Mouse (Mus musculus) lung, embryonic 16.5 days (tissue): ENCODE data around the gene Clpsl2. TPM values are rescaled to one million over a fixed set of nuclear protein-coding genes. Genes with fewer than 3 reads are reported as not detected.

Source experiments
- ATAC-seq: fragments of 200-750 bp; cut with Nextera tagmentation; 2 replicates; pipeline ENCODE4 v1.8.0; 2017; ENCODE audit warnings: low read depth, mild to moderate bottlenecking, moderate library complexity
- H3K27ac ChIP-seq: fragments of 300-500 bp; sonication (generic); 2 replicates; pipeline ENCODE4 v1.5.1; 2014; ENCODE audit warnings: mild to moderate bottlenecking, control low read depth, low read length
- H3K27me3 ChIP-seq: fragments of 300-500 bp; sonication (generic); 2 replicates; pipeline ENCODE4 v1.6.1; 2014; ENCODE audit warnings: low read depth, low read length, mixed read lengths; ENCODE audit not compliant: control insufficient read depth, insufficient read depth
- H3K36me3 ChIP-seq: fragments of 300-500 bp; sonication (generic); 2 replicates; pipeline ENCODE4 v1.6.1; 2014; ENCODE audit warnings: low read length; ENCODE audit not compliant: control insufficient read depth, insufficient read depth
- H3K4me1 ChIP-seq: fragments of 300-500 bp; sonication (generic); replicated peaks from 2 replicates; pipeline ENCODE4 v1.6.1; 2014; ENCODE audit warnings: low read length, mixed read lengths; ENCODE audit not compliant: control insufficient read depth, insufficient read depth
- H3K4me2 ChIP-seq: fragments of 300-500 bp; sonication (generic); 2 replicates; pipeline ENCODE4 v1.6.1; 2014; ENCODE audit warnings: low read depth, low read length, control low read depth
- H3K4me3 ChIP-seq: fragments of 300-500 bp; sonication (generic); 2 replicates; pipeline ENCODE4 v1.5.1; 2014; ENCODE audit warnings: mild to moderate bottlenecking, low read length, control low read depth
- H3K9ac ChIP-seq: fragments of 300-500 bp; sonication (generic); 2 replicates; pipeline ENCODE4 v1.6.1; 2014; ENCODE audit warnings: low read length, control low read depth
- H3K9me3 ChIP-seq: fragments of 300-500 bp; sonication (generic); 2 replicates; pipeline ENCODE4 v1.6.1; 2016; ENCODE audit warnings: low read length; ENCODE audit not compliant: control insufficient read depth
- WGBS: fragments of 180-500 bp; shearing (Covaris S2); extraction: QIAGEN DNeasy Blood & Tissue Kit; methylation state at CpG from one replicate; pipeline ENCODE4 v1.1.7; 2014; 5-methylcytosine and 5-hydroxymethylcytosine counted together
- polyA plus RNA-seq: library from polyadenylated mRNA; unstranded; fragments of >200 nt; fragmentation: Nextera tagmentation; extraction: Ambion mirVana; gene quantifications from 2 replicates; pipeline ENCODE4 v1.2.1, GENCODE M21; 2015

Clpsl2 gene
- polyA plus RNA-seq, 1 experiment from 2014 or later: not detected

- Histone ChIP-seq H3K36me3 (no peaks in the 10 kb centered on the region), H3K27ac (no peak overlapping the region), H3K9ac (no peak overlapping the region), H3K4me2 (no peak overlapping the region), H3K9me3 (no peaks in the 10 kb centered on the region), H3K4me3 (no peak overlapping the region), H3K4me1 (peaks cover 39% of the 10 kb centered on the region), H3K27me3 (no peaks in the 10 kb centered on the region)
- ATAC-seq: no peak
- 30% methylated on average over 9 of the region's 9 CpGs for WGBS
Observed at GRCm38 (mm10) chr17:28511616-28512541, 37.3 kb upstream of the Clpsl2 start.

DNA sequence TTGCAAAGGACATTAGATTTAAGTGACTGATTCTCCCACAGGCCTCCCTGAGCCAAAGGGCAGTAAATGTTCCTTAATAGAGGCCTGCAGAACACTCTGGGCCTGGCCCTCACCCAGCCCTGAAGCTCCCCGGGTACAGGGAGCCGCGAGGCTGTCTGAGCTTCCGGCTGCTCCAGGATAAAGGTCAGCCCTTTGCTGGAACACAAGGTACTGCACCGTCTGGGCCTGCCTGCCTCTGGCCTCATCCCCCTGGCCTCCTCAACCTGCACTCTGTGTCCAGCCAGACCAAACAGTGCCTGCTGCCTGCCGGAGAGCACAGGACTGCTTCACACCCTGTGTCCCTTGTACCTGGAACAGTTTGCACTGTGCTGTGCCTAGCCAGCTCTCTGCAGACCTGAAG is 36.5 kb upstream of the Clpsl2 start:
- Histone ChIP-seq H3K4me2 (no peak overlapping the region), H3K4me3 (no peak overlapping the region), H3K27ac (no peak overlapping the region), H3K9me3 (no peaks in the 10 kb centered on the region), H3K36me3 (no peaks in the 10 kb centered on the region), H3K9ac (no peak overlapping the region), H3K4me1 (peaks cover 39% of the 10 kb centered on the region), H3K27me3 (no peaks in the 10 kb centered on the region)
- whole genome bisulfite sequencing: 28% methylated on average over 6 of the region's 6 CpGs
- no peak for ATAC-seq

GRCm38 (mm10) chr17:28513337-28513736 is 35.9 kb upstream of the Clpsl2 start:
- ATAC-seq: no peak
- no peaks in the 10 kb centered on the region for H3K9me3 ChIP-seq
- H3K36me3 ChIP-seq: no peaks in the 10 kb centered on the region
- H3K9ac ChIP-seq: no peak overlapping the region
- H3K4me2 ChIP-seq: no peak overlapping the region
- H3K27ac ChIP-seq: no peak overlapping the region; the same call in 1 of the 2 replicates
- WGBS: 31% methylated on average over 1 of the region's 1 CpGs
- H3K27me3 ChIP-seq: no peaks in the 10 kb centered on the region
- H3K4me3 ChIP-seq: no peak overlapping the region
- peaks cover 42% of the 10 kb centered on the region for H3K4me1 ChIP-seq

DNA sequence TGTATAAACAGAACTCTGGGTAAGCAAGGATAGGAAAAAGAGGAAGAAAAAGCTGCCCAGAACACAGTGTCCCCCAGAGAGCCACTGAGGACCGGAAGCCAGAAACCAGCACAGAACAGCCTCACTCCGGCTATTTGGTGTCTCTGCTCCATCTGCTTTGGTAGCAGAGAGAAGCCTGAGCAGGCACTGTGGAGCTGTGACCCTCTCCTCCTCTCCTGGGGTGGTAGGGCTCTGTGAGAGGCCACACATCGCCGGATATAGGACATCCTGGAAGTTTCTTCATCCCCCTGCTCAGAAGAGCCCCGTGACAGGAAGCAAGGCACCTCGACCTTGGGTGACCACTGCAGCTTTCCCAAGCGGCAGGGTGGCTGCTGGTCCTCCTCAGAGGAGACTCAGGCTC is 35.4 kb upstream of the Clpsl2 start:
- Histone ChIP-seq H3K4me3 (no peak overlapping the region), H3K9me3 (no peaks in the 10 kb centered on the region), H3K9ac (no peak overlapping the region; the same call in 1 of the 2 replicates), H3K27ac (peak overlapping the region; percentile 5; the same call in 1 of the 2 replicates), H3K4me2 (no peak overlapping the region), H3K36me3 (no peaks in the 10 kb centered on the region), H3K27me3 (no peaks in the 10 kb centered on the region), H3K4me1 (peaks cover 45% of the 10 kb centered on the region)
- ATAC-seq: no peak
- 38% methylated on average over 7 of the region's 7 CpGs for WGBS

DNA sequence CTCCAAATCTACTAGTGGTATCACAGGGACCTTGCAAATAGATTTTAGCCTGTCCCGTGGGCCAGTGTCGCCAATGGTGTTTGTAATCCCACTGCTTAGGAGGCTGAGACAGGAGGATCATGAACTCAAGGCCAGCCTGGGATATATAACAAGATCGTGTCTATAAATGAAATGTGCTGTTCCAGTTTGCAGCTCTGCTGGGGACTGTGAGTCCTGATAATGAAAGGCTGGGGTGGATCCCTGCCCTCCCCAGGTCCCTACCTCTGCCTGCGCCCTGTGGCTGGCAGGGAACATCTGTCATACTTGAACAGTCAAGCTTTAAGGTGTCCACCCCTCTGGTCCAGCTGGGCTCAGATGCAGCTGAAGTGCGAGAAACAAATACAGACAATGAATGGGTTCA is 34.7 kb upstream of the Clpsl2 start:
- no peak overlapping the region for H3K4me3 ChIP-seq
- no peak overlapping the region for H3K27ac ChIP-seq
- no peak for ATAC-seq
- H3K9ac ChIP-seq: no peak overlapping the region
- no peaks in the 10 kb centered on the region for H3K36me3 ChIP-seq
- H3K4me1 ChIP-seq: peaks cover 50% of the 10 kb centered on the region
- H3K4me2 ChIP-seq: no peak overlapping the region
- H3K9me3 ChIP-seq: no peaks in the 10 kb centered on the region
- WGBS: 70% methylated on average over 5 of the region's 5 CpGs
- H3K27me3 ChIP-seq: no peaks in the 10 kb centered on the region

GRCm38 (mm10) chr17:28515431-28516341 is 33.5 kb upstream of the Clpsl2 start:
- Histone ChIP-seq H3K4me3 (no peak overlapping the region), H3K4me2 (peak overlapping the region; percentile 11; the same call in 1 of the 2 replicates), H3K9ac (peak overlapping the region; percentile 51; the same call in 1 of the 2 replicates), H3K9me3 (no peaks in the 10 kb centered on the region), H3K27ac (peak overlapping the region; percentile 50), H3K4me1 (peaks cover 45% of the 10 kb centered on the region), H3K27me3 (no peaks in the 10 kb centered on the region; the same call in 1 of the 2 replicates), H3K36me3 (no peaks in the 10 kb centered on the region)
- WGBS: 49% methylated on average over 9 of the region's 10 CpGs
- ATAC-seq: no peak

GRCm38 (mm10) chr17:28516881-28517280 is 32.3 kb upstream of the Clpsl2 start:
- no peak overlapping the region for H3K9ac ChIP-seq
- H3K4me1 ChIP-seq: peaks cover 42% of the 10 kb centered on the region
- peak; percentile 4; the same call in 1 of the 2 replicates for ATAC-seq
- H3K9me3 ChIP-seq: no peaks in the 10 kb centered on the region
- H3K27me3 ChIP-seq: no peaks in the 10 kb centered on the region; the same call in 1 of the 2 replicates
- peak overlapping the region; percentile 92 for H3K4me2 ChIP-seq
- H3K36me3 ChIP-seq: no peaks in the 10 kb centered on the region
- 46% methylated on average over 4 of the region's 4 CpGs for WGBS
- H3K27ac ChIP-seq: peak overlapping the region; percentile 99
- H3K4me3 ChIP-seq: peak overlapping the region; percentile 53

GRCm38 (mm10) chr17:28517441-28517955 is 31.7 kb upstream of the Clpsl2 start, which contains the start of gene Fkbp5:
Gene Fkbp5, minus strand, starts transcription at chr17:28517527.
- H3K4me3 ChIP-seq: peak within 1 kb of the TSS; percentile 53
- H3K36me3 ChIP-seq: no peaks in the 10 kb centered on the region
- H3K4me1 ChIP-seq: peaks cover 44% of the 10 kb centered on the region
- H3K27ac ChIP-seq: peak within 1 kb of the TSS; percentile 99
- under 1% methylated on average over 16 of the region's 16 CpGs for WGBS
- no peaks in the 10 kb centered on the region; the same call in 1 of the 2 replicates for H3K27me3 ChIP-seq
- peak within 1 kb of the TSS; percentile 92 for H3K4me2 ChIP-seq
- peak; percentile 86 for ATAC-seq
- peak within 1 kb of the TSS; percentile 75 for H3K9ac ChIP-seq
- no peaks in the 10 kb centered on the region for H3K9me3 ChIP-seq
